Mouse (Mus musculus): ENCODE data around the gene Spint5.

DNA sequence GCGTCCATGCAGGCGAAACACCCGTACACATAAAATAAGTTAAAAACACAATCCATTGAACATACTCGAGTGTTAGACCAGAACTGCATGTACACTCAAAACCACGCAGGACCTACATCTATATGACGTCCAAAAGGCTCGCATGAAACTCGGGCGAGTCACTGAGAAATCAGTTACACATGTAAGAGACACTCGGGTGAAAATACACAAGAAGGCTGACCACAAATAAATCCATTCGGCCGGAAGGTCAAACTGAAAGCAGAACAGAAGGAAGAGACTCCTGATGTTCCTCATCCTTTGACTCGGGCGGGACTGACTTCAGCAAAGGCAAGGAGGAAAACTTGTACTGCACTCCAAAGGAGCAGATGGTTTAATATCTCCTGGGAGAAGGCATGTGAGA lies 9.1 kb upstream of the Spint5 start:
- TF ChIP-seq EP300 (IDR thresholded peaks at IDR 0.05; ENCODE audit: low read depth) (no peak), CTCF (IDR thresholded peaks at IDR 0.05; ENCODE audit: low read depth) (no peak)

Data from heart, postnatal 0 days (tissue).